Mouse (Mus musculus): Measurements from ENCODE around the gene Nyx. TPM values are rescaled to one million over a fixed set of nuclear protein-coding genes. Genes with fewer than 3 reads are reported as not detected.

Gene Nyx
- polyA plus RNA-seq, 1 experiment from 2014 or later: 0.04 TPM

Other genes with a start within 250 kb of the Nyx start
- 156 and 178 TPM in 2 replicates for gene Ddx3x, start 185.1 kb upstream of the Nyx start, polyA plus RNA-seq (2016; fragmentation: Nextera tagmentation; extraction: Ambion mirVana)
- gene Gpr34, start 166.0 kb downstream of the Nyx start, polyA plus RNA-seq (2016; fragmentation: Nextera tagmentation; extraction: Ambion mirVana): 0.38 and 0.74 TPM in 2 replicates
- gene Gpr82, start 195.3 kb downstream of the Nyx start, polyA plus RNA-seq (2016; fragmentation: Nextera tagmentation; extraction: Ambion mirVana): 0.38 and 0.54 TPM in 2 replicates